Mouse (Mus musculus) forebrain, embryonic 10.5 days (tissue): ENCODE results near the gene Myod1. TPM values are rescaled to one million over a fixed set of nuclear protein-coding genes. Genes with fewer than 3 reads are reported as not detected.

ENCODE experiments used
- DNase-seq: peaks from one replicate; pipeline ENCODE4 v3.0.0-alpha.2; 2017; ENCODE audit warnings: low spot score; ENCODE audit errors: extremely low spot score
- H3K27ac ChIP-seq: fragments of 300-500 bp; sonication (generic); 2 replicates; pipeline ENCODE4 v1.5.1; 2016; ENCODE audit warnings: mild to moderate bottlenecking
- H3K27me3 ChIP-seq: fragments of 300-500 bp; sonication (generic); 2 replicates; pipeline ENCODE4 v1.6.1; 2016; ENCODE audit warnings: mild to moderate bottlenecking; ENCODE audit not compliant: poor library complexity, severe bottlenecking
- H3K36me3 ChIP-seq: fragments of 300-500 bp; sonication (generic); replicated peaks from 2 replicates; pipeline ENCODE4 v1.6.1; 2016; ENCODE audit warnings: mild to moderate bottlenecking, moderate library complexity
- H3K4me1 ChIP-seq: fragments of 300-500 bp; sonication (generic); 2 replicates; pipeline ENCODE4 v1.6.1; 2016
- H3K4me3 ChIP-seq: fragments of 300-500 bp; sonication (generic); 2 replicates; pipeline ENCODE4 v1.5.1; 2016; ENCODE audit warnings: mild to moderate bottlenecking, moderate library complexity
- H3K9me3 ChIP-seq: fragments of 300-500 bp; sonication (generic); 2 replicates; pipeline ENCODE4 v1.6.1; 2016; ENCODE audit warnings: mild to moderate bottlenecking, moderate library complexity
- whole genome bisulfite sequencing: fragments of 180-500 bp; shearing (Covaris S2); methylation state at CpG from one replicate; pipeline ENCODE4 v1.1.7; 2016; 5-methylcytosine and 5-hydroxymethylcytosine counted together
- polyA plus RNA-seq: library from polyadenylated mRNA; unstranded; fragments of >200 nt; fragmentation: Nextera tagmentation; extraction: Ambion mirVana; gene quantifications from 2 replicates; pipeline ENCODE4 v1.2.1, GENCODE M21; 2016

Gene Myod1
- polyA plus RNA-seq, 1 experiment from 2014 or later = not detected

- H3K27ac ChIP-seq = no peak overlapping the region
- H3K4me1 ChIP-seq = no peaks in the 10 kb centered on the region
- H3K9me3 ChIP-seq = no peaks in the 10 kb centered on the region
- H3K4me3 ChIP-seq = no peak overlapping the region
- H3K27me3 ChIP-seq = no peaks in the 10 kb centered on the region
- DNase-seq = no peak
- WGBS = 79% methylated on average over 5 of the region's 5 CpGs
- H3K36me3 ChIP-seq = no peaks in the 10 kb centered on the region
Observed at GRCm38 (mm10) chr7:46364154-46364553, 12.1 kb upstream of the Myod1 start.

GRCm38 (mm10) chr7:46365810-46366209 lies 10.5 kb upstream of the Myod1 start:
- WGBS = 75% methylated on average over 1 of the region's 1 CpGs
- no peaks in the 10 kb centered on the region for H3K27me3 ChIP-seq
- no peaks in the 10 kb centered on the region for H3K9me3 ChIP-seq
- DNase-seq = no peak
- H3K36me3 ChIP-seq = no peaks in the 10 kb centered on the region
- no peaks in the 10 kb centered on the region for H3K4me1 ChIP-seq
- H3K27ac ChIP-seq = no peak overlapping the region
- no peak overlapping the region for H3K4me3 ChIP-seq

GRCm38 (mm10) chr7:46371104-46371503 lies 5.2 kb upstream of the Myod1 start:
- Histone ChIP-seq H3K36me3 (no peaks in the 10 kb centered on the region), H3K4me1 (peaks cover 1% of the 10 kb centered on the region), H3K4me3 (no peak overlapping the region), H3K27me3 (peaks cover 39% of the 10 kb centered on the region), H3K27ac (no peak overlapping the region), H3K9me3 (no peaks in the 10 kb centered on the region)
- no peak for DNase-seq
- 71% methylated on average over 4 of the region's 4 CpGs for WGBS

- Histone ChIP-seq H3K9me3 (no peaks in the 10 kb centered on the region), H3K27me3 (peaks cover 87% of the 10 kb centered on the region), H3K4me3 (peak overlapping the region; percentile 41), H3K36me3 (no peaks in the 10 kb centered on the region), H3K27ac (no peak overlapping the region), H3K4me1 (peaks cover 27% of the 10 kb centered on the region)
- WGBS = under 1% methylated on average over 33 of the region's 33 CpGs
- peak; percentile 46 for DNase-seq
Observed at GRCm38 (mm10) chr7:46377008-46377346, 703 bp downstream of the Myod1 start.

GRCm38 (mm10) chr7:46378123-46378522 lies 1.8 kb downstream of the Myod1 start:
- Histone ChIP-seq H3K36me3 (no peaks in the 10 kb centered on the region), H3K4me3 (peak overlapping the region; percentile 41), H3K27me3 (peaks cover 77% of the 10 kb centered on the region), H3K4me1 (peaks cover 27% of the 10 kb centered on the region), H3K9me3 (no peaks in the 10 kb centered on the region), H3K27ac (no peak overlapping the region)
- peak; percentile 22 for DNase-seq
- WGBS = 3% methylated on average over 22 of the region's 22 CpGs

- peaks cover 27% of the 10 kb centered on the region for H3K4me1 ChIP-seq
- peaks cover 69% of the 10 kb centered on the region for H3K27me3 ChIP-seq
- H3K27ac ChIP-seq = no peak overlapping the region
- DNase-seq = peak; percentile 59
- no peaks in the 10 kb centered on the region for H3K9me3 ChIP-seq
- no peak overlapping the region for H3K4me3 ChIP-seq
- WGBS = 12% methylated on average over 16 of the region's 16 CpGs
- H3K36me3 ChIP-seq = no peaks in the 10 kb centered on the region
Observed at GRCm38 (mm10) chr7:46378983-46379382, 2.7 kb downstream of the Myod1 start.

- Histone ChIP-seq H3K27ac (no peak overlapping the region), H3K4me3 (no peak overlapping the region), H3K36me3 (no peaks in the 10 kb centered on the region), H3K9me3 (no peaks in the 10 kb centered on the region), H3K4me1 (peaks cover 27% of the 10 kb centered on the region), H3K27me3 (peaks cover 52% of the 10 kb centered on the region)
- 76% methylated on average over 9 of the region's 9 CpGs for WGBS
- DNase-seq = no peak
Observed at GRCm38 (mm10) chr7:46380625-46381024, 4.4 kb downstream of the Myod1 start.

- Histone ChIP-seq H3K9me3 (no peaks in the 10 kb centered on the region), H3K4me1 (no peaks in the 10 kb centered on the region), H3K36me3 (no peaks in the 10 kb centered on the region), H3K4me3 (no peak overlapping the region), H3K27me3 (no peaks in the 10 kb centered on the region), H3K27ac (no peak overlapping the region)
- WGBS = 88% methylated on average over 3 of the region's 3 CpGs
- DNase-seq = no peak
Observed at GRCm38 (mm10) chr7:46387430-46387829, 11.2 kb downstream of the Myod1 start.

GRCm38 (mm10) chr7:46389456-46390085 lies 13.3 kb downstream of the Myod1 start:
- Histone ChIP-seq H3K27me3 (peaks cover 19% of the 10 kb centered on the region), H3K36me3 (no peaks in the 10 kb centered on the region), H3K27ac (no peak overlapping the region), H3K4me1 (no peaks in the 10 kb centered on the region), H3K9me3 (no peaks in the 10 kb centered on the region), H3K4me3 (no peak overlapping the region)
- DNase-seq = no peak
- 85% methylated on average over 10 of the region's 10 CpGs for WGBS

- H3K36me3 ChIP-seq = no peaks in the 10 kb centered on the region
- WGBS = 75% methylated on average over 4 of the region's 4 CpGs
Observed at GRCm38 (mm10) chr7:46390226-46390625, 14.0 kb downstream of the Myod1 start.

GRCm38 (mm10) chr7:46391701-46392100 lies 15.4 kb downstream of the Myod1 start:
- no peak overlapping the region for H3K27ac ChIP-seq
- no peak for DNase-seq
- H3K9me3 ChIP-seq = no peaks in the 10 kb centered on the region
- peaks cover 41% of the 10 kb centered on the region for H3K27me3 ChIP-seq
- H3K4me3 ChIP-seq = no peak overlapping the region
- WGBS = 77% methylated on average over 5 of the region's 5 CpGs
- no peaks in the 10 kb centered on the region for H3K36me3 ChIP-seq
- peaks cover 11% of the 10 kb centered on the region for H3K4me1 ChIP-seq

More at GRCm38 (mm10) chr7:46390226-46390625, 14.0 kb downstream of the Myod1 start:
- no peak overlapping the region for H3K4me3 ChIP-seq
- no peaks in the 10 kb centered on the region for H3K9me3 ChIP-seq
- no peak for DNase-seq
- no peak overlapping the region for H3K27ac ChIP-seq
- no peaks in the 10 kb centered on the region for H3K4me1 ChIP-seq
- H3K27me3 ChIP-seq = peaks cover 26% of the 10 kb centered on the region

- peaks cover 25% of the 10 kb centered on the region for H3K4me1 ChIP-seq
- H3K27me3 ChIP-seq = peaks cover 55% of the 10 kb centered on the region
- no peaks in the 10 kb centered on the region for H3K9me3 ChIP-seq
- no peak overlapping the region for H3K4me3 ChIP-seq
- H3K36me3 ChIP-seq = no peaks in the 10 kb centered on the region
- no peak overlapping the region for H3K27ac ChIP-seq
- peak; percentile 68 for DNase-seq
- 0% methylated on average over 2 of the region's 2 CpGs for WGBS
Observed at GRCm38 (mm10) chr7:46393116-46393515, 16.8 kb downstream of the Myod1 start.

- Histone ChIP-seq H3K27ac (no peak overlapping the region), H3K4me3 (no peak overlapping the region), H3K9me3 (no peaks in the 10 kb centered on the region), H3K36me3 (no peaks in the 10 kb centered on the region), H3K27me3 (peaks cover 63% of the 10 kb centered on the region), H3K4me1 (peaks cover 25% of the 10 kb centered on the region)
- 55% methylated on average over 12 of the region's 12 CpGs for WGBS
- no peak for DNase-seq
Observed at GRCm38 (mm10) chr7:46393718-46394511, 17.6 kb downstream of the Myod1 start.
